Mouse (Mus musculus): ENCODE measurements around the gene Pax6.

The Pax6 gene

DNA sequence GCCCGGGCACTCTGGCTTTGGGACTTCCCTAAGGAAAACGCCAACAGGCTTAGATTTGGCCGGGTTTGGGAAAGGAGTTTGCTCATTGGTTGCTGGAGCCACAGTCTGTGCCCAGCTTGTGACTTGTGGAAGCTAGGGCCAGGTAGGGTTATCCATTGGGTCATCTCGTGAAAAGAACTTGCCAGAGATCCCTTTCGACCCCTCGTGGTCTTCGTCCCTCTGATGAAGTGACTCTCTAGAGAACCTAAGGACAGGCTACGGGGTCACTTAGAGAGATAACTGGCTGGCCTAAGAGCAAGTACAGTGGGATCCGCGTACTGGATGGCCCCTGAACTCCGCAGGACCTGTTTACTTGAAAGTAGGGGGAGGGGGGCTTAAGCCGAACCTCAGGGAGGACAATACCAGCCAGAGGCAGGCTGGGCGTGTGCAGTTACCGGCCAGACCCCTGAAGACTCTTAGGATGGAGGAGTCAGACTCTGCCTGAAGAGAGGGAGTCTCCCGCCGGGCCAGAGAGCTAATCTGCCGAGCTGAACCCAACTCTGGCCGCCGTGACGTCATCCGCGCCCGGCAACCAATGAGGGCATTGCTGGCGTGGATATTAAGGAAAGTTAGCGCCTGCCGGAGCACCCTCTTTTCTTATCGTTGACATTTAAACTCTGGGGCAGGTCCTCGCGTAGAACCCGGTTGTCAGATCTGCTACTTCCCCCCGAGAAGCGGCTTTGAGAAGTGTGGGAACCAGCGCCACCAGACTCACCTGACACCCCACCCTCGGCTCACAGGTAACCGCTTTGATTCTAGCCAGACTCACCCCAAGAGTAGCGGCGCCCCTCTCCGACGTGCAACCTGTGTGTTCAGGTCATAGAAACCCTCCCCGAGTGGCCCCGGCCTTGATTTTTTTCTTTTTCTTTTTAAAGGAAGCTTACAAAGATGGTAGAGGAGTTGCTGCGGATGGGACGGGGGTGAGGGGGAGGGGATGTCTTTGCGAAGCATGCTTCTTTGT is at the start of gene Pax6:
TSS of gene Pax6 (plus strand) at position 630 of the 1,000 bp plus-strand sequence.
- no peak for DNase-seq (ENCODE audit: low read depth, low spot score)

DNA sequence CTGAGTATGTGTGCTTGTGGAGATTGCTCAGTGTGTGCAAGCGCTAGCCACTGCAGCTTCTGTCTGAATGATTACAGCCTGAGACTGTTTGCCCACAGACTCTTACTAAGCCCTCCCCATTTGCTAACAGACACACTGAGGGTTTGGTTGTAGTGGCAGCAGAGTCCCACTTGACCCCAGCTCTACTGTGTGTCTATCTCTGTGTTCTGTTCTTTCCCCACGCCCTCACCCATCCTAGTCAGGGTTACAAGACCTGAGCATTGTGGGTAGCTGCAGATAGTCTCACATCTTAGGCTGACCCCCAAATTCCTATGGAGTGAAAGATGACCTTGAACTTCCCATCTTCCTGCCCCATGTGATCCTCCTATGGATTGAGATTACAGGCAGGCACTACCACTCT is 19.8 kb upstream of the Pax6 start:
- DNase-seq (ENCODE audit: low read depth, low spot score), result no peak

DNA sequence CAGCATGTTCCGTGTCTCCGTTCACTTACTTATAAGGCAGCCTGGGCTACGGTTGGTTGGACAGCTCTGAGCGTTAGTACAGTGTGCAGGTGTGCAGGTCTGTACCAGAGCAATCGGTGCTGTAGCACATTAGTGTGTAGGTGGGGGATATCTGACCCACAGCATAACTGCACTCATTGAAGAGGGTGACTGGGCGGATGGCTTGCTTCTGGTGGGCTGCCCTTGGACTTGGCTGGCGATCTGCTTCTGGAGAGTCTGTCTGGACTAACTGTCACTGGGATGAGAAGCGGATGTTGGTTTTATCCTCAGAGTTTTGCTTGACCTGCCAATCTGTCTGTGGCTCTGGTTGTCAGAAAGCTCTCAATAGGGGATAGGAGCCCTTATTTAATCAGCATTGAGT is 12.2 kb upstream of the Pax6 start:
- no peak for DNase-seq (ENCODE audit: low read depth, low spot score)

DNA sequence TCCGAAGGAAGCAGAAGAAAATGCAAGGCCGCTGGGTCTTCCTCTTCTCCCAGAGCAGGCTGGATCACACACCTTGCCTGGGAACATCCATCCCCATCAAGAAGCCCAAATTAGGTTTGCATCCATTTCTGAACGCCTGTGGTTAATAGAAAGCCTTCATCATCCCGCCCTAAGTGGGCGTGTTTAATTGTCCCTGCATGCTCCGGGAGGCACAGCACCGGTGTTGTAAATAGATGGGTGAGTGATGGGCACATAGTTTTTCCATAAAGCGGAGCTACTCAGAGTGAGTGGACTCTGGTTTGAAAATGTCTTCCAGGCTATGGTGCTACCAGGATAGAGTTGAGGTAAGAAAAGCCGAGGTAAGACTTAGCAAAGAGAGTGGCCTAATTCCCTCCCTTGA is 9.3 kb upstream of the Pax6 start:
- peak; percentile 12 for DNase-seq (ENCODE audit: low read depth, low spot score)

DNA sequence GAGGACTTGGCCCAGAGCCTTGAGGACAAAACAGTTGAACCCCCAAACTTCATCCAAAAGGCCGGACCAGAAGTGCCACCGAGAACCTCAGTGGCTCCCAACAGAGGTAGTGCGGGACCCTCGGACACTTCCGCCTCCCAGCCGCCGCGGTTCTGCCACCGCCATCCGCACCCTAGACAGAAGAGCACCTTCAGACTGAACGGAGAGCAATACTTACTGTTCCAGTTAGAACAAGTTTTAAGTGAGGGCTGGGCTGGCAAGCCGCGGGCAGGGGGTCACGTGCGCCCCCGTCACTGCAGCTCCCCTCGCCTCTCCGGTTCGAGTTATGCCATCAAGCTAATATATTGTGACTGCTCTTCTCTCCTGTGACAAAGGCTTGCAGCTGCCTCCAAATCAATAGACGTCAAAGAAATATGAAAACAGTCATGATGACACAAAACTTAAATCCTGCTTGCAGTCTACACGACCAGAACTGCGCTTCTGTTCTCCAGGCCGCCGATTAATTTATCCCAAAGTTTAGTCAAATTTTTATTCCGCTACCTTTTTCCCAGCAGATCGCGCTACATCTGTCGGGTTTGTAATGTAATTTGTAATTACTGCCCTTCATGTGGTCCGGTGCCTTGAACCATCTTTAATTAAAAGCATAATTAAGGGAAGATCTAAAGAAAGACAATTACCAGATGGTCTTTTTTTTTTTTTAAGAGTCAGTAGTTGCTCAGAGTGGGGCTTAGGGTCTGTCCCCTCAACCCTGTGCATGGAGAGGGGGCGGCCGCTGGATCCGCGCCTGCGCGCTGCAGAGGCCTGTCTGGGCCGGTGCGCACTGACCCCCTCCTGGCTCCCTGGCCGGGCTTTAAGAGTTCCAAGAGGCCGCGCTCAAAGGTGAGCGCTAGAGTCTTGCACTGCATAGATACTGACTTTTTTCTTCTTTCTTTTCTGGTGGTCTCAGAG is 8.5 kb upstream of the Pax6 start:
- peak; percentile 37 for DNase-seq (ENCODE audit: low read depth, low spot score)

DNA sequence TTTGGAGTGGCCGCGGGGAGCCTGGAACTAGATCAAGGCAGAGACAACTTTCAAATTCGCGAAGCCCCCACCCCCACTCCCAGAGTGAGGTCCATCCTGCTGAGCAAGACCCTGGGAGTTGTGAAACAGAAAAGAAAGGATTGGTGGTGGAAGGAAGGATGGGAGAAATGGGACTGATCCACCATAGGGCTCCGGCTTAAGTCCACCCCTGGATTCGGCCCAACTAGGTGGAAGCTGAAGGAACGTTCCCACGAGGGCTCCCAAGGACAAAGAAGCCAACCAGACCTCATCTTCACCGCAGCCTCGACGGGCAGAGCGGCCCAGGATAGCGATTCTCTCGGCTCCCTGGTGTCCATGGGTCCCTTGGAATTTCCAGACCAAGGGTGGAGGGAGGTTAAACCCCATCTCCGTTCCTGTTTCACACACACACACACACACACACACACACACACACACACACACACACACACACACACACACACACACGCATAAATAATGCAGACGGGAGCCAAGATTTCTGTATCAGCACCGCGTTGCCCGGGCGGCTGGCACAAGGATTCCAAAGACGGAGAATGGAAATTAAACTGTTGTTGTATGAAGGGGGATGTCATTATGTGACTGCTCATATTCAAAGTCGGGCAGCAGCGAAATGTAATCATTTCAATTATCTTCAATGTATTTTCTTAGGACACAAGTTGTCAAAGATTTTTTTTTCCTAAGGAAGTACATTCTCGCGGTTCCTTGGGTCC is 7.7 kb upstream of the Pax6 start:
- peak; percentile 32 for DNase-seq (ENCODE audit: low read depth, low spot score)

DNA sequence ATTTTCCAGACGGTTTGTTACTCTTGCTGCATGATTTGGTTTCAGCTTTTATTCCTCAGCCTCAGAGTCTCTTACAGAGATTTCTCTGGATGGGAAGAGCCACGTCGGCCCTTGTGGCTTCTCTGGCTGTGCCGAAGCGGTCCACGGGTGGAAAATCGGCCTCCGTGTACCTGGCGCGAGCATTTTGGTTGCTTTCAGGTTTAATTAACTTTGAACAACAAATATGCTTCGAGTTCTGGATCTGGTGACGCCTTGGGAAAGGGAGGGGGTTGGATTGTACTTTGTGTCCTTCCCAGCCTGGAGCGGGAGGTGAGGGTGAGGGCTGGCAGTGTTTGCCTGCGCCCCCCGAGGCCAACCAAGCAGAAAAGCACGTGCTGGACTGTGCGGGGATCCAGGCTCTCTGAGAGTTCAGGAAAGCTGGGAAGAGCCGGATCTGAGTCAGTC is 7.1 kb upstream of the Pax6 start:
- peak; percentile 31 for DNase-seq (ENCODE audit: low read depth, low spot score)

DNA sequence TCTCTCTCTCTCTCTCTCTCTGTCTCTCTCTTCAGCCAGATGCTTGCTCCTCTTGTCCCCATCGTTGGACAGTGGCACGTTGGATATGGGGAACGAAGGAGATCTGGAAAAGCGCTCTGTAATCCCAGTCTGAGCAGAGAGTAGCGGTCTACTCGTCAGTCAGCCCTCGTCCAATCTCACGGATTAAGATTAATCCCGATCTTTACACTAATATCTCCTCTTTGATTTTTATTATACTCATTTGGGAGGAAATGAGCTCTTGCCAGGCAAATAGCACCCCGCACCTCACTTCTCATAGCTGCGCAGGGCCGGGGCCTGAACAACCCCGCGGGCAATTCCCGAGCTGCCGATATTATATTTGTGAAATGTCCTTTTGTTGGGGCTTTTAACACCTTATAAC is 6.6 kb upstream of the Pax6 start:
- peak; percentile 25 for DNase-seq (ENCODE audit: low read depth, low spot score)

DNA sequence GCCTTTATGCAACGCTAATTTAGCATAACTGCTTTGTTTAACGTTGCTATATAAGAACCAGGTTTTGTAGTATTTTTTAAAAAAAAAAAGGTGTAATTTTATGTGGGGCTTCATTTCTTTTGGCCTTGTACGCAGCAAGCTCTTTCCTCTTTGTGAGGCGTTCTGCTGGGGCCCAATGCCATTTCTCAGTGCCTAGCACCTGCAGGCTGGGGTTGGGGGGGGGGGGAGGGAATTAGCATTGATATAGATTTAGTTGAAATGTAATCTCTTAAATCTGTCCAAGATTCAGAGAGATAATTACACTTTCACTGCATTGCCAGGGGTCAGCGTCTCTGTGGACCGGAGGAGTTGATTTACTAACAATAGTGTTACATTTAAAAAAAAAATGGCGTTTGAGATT is 6.1 kb upstream of the Pax6 start:
- no peak for DNase-seq (ENCODE audit: low read depth, low spot score)

DNA sequence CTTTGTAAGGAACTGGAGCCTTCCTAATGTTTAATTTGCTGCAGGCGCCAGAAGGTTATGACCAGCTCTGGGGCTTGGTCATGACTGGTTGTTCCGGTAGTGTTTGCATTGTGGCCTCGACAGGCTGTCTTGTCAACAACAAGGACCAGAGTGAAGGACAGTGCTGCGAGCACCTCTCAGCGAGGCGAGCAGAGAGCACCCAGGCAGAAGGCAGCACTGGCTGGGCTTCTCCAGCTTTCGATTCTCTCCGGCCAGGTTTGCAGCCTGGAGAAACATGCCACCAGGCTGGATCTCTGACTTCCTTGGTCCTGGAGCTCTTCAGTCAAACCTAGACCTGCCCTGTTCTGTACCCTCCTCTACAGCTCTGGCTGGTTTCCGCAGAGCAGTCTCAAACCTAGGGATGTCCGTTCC is 5.6 kb upstream of the Pax6 start:
- DNase-seq (ENCODE audit: low read depth, low spot score), result peak; percentile 13

DNA sequence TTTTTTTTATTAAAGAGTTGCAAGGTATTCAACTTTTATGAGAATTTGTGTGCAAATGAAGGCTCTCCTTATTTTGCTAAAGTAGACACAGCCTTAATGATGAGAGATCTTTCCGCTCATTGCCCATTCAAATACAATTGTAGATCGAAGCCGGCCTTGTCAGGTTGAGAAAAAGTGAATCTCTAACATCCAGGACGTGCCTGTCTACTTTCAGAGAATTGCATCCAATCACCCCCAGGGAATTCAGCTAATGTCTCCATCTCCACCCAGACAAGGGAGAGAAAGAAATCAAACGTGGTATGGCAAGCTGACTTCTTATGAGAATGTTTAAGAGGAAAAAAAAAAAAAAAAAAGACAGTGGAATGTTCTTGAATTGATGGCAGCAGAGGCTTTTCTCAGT is 3.7 kb upstream of the Pax6 start:
- peak; percentile 8 for DNase-seq (ENCODE audit: low read depth, low spot score)

DNA sequence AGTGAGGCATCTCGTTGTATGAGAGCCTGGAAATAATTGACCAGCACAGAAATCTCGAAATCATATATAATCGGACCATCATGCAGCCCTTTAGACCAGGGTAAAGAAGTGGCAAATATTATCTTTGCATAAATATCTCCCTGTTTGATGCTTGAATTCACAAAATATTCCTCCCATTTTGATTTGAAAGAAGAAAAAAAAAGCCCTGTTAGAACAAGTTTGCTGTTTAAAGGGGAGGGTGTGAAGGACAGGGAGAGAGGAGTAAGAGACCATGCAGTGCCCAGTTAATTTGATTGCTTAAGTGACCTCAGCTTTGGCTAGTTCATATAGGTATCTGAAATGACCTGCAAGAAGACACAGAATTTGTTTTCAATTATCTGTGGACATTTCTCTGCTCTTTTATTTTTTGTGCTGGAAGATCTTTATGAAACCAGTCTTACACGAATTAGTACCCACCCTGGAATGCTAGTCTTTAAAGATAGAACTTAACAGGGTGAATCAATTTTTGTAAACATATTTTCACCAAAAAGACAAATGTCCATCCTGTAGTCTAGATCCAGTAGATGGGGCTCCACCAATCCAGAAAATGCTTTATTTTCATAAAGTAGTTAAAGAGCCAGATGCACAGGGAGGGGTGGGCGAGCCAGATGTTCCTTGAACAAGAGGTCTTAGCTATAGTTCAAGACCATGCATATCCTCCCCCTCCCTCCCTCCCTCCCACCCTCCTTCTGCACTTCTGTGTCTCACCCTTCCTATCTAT is 3.0 kb upstream of the Pax6 start:
- DNase-seq (ENCODE audit: low read depth, low spot score), result no peak

DNA sequence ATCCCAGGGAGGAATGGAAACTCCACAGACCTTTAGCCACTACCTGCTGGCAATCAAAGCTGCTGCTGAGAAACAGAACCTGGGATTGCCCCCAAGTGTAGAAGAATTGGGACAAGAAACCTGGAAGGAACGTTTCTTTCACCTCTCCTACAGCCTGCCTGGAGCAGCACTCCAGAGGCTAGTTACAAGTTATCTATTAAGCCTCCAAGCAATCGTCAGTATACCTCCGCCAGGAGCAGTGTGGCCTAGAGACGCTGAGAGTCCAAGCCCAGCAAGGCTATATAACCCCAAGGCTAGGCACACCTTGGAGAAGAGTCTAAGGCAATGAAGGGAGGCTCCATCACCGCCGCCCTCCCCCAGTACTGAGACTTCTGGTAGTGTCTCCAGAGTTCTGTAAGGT is 2.4 kb upstream of the Pax6 start:
- DNase-seq (ENCODE audit: low read depth, low spot score), result no peak

DNA sequence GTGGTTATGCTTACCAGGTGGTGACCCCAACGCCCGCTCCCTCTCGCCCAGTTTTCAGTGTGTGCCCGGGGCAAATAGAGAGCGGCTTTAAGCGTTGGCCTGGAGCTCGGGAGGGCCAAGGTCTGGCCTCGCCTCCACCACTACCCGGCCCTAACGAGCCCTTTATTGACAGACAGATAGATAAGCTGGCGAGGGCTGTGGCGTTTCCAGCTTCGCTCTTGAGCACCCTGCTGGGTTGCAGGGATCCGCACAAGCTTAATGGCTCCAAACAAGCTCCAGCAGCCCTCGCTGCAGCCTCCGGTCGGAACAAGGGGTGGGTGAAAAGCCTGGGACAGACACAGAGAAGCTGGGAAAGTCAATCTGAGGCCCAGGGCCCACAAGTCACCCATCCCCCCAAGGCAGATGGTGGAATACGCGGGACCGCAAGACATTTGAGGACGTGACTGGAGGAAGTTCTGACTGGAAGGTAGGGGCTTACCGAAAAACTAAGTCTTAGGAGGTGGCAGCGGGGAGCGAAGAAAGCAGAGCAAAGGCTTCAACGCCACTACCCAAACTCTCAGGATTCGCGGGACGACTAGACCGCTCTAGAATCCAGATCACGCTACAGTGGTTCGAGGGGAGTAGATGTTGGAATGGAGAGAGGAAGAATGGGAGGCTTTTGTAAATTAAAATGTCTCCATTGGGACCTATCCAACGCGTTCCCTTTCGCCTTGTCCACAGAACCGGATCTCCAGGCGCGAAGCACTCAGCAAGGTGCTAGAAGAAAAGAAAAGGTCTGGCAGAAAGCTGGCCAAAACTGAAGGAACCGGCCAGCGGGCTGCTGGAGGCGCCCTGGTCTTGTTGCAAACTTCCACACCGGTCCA is 1.7 kb upstream of the Pax6 start:
- DNase-seq (ENCODE audit: low read depth, low spot score), result peak; percentile 14

DNA sequence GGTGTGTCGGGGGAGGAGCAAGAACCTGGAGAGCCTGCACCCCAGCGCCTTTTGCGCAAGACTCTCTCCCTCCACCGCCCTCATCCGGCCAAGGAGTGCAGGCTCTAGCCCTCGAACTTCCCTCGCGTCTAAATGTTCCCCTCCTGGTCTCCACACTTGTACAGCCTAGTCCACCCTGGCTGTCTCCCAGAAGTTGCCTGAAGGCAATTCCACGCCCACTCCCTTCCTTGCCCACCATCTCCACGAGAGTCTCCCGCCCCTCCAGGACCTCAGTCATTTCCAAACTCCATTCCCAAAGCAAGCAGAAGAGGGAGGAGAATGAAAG is 1.1 kb upstream of the Pax6 start:
- no peak for DNase-seq (ENCODE audit: low read depth, low spot score)

DNA sequence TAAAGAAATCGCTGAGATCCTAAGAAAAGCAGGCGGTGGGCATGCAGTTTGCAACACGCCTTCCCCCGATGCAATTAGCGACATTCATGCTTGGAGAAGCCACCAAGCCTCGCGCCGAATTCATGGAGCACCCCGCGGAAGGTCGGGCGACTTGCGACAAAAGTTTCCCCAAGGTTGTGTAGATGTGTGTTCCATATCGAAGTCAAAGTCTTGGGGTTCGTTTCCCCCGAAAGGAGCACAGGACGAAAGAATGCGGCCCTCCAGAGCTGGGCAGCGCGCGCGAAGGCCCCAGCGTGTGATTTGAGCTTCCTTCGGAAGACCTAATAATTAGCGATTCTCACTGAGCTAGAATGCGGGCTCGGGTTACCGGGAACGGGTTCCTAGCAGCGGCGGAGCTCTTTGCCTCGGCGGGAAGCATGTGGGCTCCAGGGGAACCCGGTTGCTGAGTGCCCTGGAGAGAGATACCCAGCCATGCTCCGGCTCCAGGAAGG is 716 bp downstream of the Pax6 start:
- DNase-seq (ENCODE audit: low read depth, low spot score), result no peak

DNA sequence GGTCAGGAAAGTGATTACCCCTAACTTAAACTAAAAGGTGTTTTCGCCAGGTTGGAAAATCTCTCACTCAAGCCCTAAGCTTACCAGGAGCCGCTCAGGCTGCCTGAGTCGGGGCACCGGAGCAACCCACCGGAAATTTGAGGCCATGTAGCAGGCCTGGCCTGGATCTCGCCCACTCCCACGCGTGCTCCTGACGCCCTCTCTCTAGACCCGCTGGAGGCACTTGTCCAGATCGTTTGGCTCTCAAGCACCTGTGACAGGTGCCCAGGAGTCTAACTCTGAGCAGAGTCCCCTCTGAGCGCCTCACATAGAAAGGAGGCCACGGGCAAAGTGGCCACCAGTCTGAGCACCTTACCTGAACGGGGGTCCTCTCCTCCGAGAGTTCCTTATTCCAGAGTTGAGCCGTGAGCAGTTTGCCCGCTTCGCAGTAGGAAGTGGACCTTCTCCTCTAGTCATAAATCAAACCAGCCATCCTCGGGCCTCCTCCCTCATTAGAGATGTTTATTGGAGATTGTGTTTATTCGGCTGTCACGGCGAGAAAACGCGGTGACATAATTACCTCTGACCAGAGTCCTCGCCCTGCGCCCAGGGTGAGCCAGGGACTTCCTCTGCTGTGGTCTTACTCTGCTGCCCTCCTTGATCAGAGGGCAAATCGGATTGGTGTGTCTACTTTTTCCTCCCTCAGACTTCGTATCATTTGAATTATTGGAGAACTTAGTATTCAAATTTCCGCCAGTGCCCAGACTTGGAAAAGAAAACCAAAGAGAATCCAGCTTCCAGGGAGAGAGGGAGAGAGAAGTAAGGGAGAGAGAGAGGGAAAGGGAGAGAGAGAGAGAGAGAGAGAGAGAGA is 1.4 kb downstream of the Pax6 start:
- no peak for DNase-seq (ENCODE audit: low read depth, low spot score)

DNA sequence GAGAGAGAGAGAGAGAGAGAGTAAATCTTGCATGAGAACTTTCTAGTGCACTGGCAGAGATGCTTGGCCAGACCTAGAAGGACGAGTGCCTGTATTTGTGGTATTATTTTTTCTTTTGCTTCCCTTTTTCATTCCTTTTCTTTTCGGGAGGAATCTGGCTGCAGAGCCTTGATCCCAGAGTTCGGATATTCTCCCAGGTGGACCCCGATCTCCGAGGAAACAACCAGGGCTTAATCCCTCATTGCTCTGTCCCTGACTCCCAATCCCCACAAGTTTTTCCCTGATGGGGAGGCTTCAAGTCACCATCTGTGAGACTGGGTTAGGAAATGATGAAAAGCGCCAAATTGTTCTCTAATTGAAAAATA is 2.0 kb downstream of the Pax6 start:
- no peak for DNase-seq (ENCODE audit: low read depth, low spot score)

Data from mesoderm, embryonic 11.5 days (tissue).